Mouse (Mus musculus) intestine, postnatal 0 days (tissue): ENCODE results near the gene Irf2bp1. TPM values are rescaled to one million over a fixed set of nuclear protein-coding genes. Genes with fewer than 3 reads are reported as not detected.

Experiments
- ATAC-seq: fragments of 200-750 bp; cut with Nextera tagmentation; 2 replicates; pipeline ENCODE4 v1.8.0; 2017; ENCODE audit warnings: mild to moderate bottlenecking, moderate TSS enrichment, moderate library complexity
- H3K27ac ChIP-seq: fragments of 300-500 bp; sonication (generic); 2 replicates; pipeline ENCODE4 v1.5.1; 2014; ENCODE audit warnings: mild to moderate bottlenecking, low read depth, low read length, moderate library complexity
- H3K27me3 ChIP-seq: fragments of 300-500 bp; sonication (generic); replicated peaks from 2 replicates; pipeline ENCODE4 v1.6.1; 2014; ENCODE audit warnings: low read length, mixed read lengths; ENCODE audit not compliant: control insufficient read depth, insufficient read depth
- H3K36me3 ChIP-seq: fragments of 300-500 bp; sonication (generic); 2 replicates; pipeline ENCODE4 v1.6.1; 2014; ENCODE audit warnings: mild to moderate bottlenecking, moderate library complexity; ENCODE audit not compliant: control insufficient read depth, insufficient read depth
- H3K4me1 ChIP-seq: fragments of 300-500 bp; sonication (generic); replicated peaks from 2 replicates; pipeline ENCODE4 v1.6.1; 2014; ENCODE audit warnings: antibody characterized with exemption, low read length, mixed read lengths; ENCODE audit not compliant: control insufficient read depth, insufficient read depth
- H3K4me2 ChIP-seq: fragments of 300-500 bp; sonication (generic); replicated peaks from 2 replicates; pipeline ENCODE4 v1.6.1; 2014; ENCODE audit warnings: low read depth, mild to moderate bottlenecking, moderate library complexity
- H3K4me3 ChIP-seq: fragments of 300-500 bp; sonication (generic); 2 replicates; pipeline ENCODE4 v1.5.1; 2014; ENCODE audit warnings: low read depth, low read length
- H3K9ac ChIP-seq: fragments of 300-500 bp; sonication (generic); 2 replicates; pipeline ENCODE4 v1.6.1; 2014; ENCODE audit warnings: mild to moderate bottlenecking, low read depth, low read length
- H3K9me3 ChIP-seq: fragments of 300-500 bp; sonication (generic); 2 replicates; pipeline ENCODE4 v1.6.1; 2016; ENCODE audit warnings: mixed run types; ENCODE audit not compliant: control insufficient read depth
- CTCF ChIP-seq: sonication (generic); IDR thresholded peaks from 2 replicates; pipeline ENCODE4 v1.5.1; 2016; ENCODE audit warnings: low read depth, mild to moderate bottlenecking, control low read depth, antibody characterized with exemption, moderate library complexity
- WGBS: fragments of 180-500 bp; shearing (Covaris S2); extraction: QIAGEN DNeasy Blood & Tissue Kit; methylation state at CpG from one replicate; pipeline ENCODE4 v1.1.7; 2014; 5-methylcytosine and 5-hydroxymethylcytosine counted together
- polyA plus RNA-seq: library from polyadenylated mRNA; unstranded; fragments of >200 nt; fragmentation: Nextera tagmentation; extraction: Ambion mirVana; gene quantifications from 2 replicates; pipeline ENCODE4 v1.2.1, GENCODE M21; 2015

Irf2bp1 gene
- polyA plus RNA-seq, 1 experiment from 2014 or later: 11.4 TPM

GRCm38 (mm10) chr7:18993036-18993435, 10.8 kb upstream of the Irf2bp1 start:
- H3K4me2 ChIP-seq: no peak overlapping the region
- H3K4me3 ChIP-seq: no peak overlapping the region
- no peak for ATAC-seq

DNA sequence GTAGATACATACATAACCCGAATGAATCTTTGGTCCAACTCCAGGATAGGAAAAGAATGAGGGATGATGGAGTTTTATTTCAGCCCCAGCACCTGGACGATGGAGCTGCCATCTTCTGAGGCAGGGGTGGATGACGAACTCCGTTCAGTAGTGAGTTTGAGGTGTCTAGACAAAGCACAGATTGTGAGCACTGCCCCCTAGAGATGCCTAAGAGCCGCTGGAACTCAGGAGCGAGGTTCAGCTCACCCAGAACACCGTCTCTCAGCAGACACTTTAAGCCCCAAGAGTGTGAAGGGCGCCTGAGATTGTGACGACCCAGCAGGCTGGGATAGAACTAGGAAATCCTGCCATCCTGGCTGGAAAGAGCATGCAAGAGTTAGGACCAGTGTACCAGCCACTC, 5.0 kb upstream of the Irf2bp1 start:
- no peak overlapping the region for H3K4me3 ChIP-seq
- H3K36me3 ChIP-seq: peaks cover 10% of the 10 kb centered on the region; the same call in 1 of the 2 replicates
- no peak overlapping the region for H3K4me2 ChIP-seq
- no peak overlapping the region for H3K9ac ChIP-seq
- ATAC-seq: no peak
- H3K27me3 ChIP-seq: no peaks in the 10 kb centered on the region
- H3K9me3 ChIP-seq: no peaks in the 10 kb centered on the region
- H3K27ac ChIP-seq: no peak overlapping the region
- H3K4me1 ChIP-seq: no peaks in the 10 kb centered on the region
- WGBS: 50% methylated on average over 9 of the region's 9 CpGs
- peak; percentile 47 for TF ChIP-seq CTCF

More at GRCm38 (mm10) chr7:18993036-18993435, 10.8 kb upstream of the Irf2bp1 start:
- TF ChIP-seq CTCF: no peak
- Histone ChIP-seq H3K9me3 (no peaks in the 10 kb centered on the region), H3K36me3 (peaks cover 10% of the 10 kb centered on the region; the same call in 1 of the 2 replicates), H3K9ac (no peak overlapping the region), H3K27me3 (peaks cover 29% of the 10 kb centered on the region), H3K27ac (no peak overlapping the region), H3K4me1 (peaks cover 9% of the 10 kb centered on the region)
- WGBS: 88% methylated on average over 5 of the region's 5 CpGs

DNA sequence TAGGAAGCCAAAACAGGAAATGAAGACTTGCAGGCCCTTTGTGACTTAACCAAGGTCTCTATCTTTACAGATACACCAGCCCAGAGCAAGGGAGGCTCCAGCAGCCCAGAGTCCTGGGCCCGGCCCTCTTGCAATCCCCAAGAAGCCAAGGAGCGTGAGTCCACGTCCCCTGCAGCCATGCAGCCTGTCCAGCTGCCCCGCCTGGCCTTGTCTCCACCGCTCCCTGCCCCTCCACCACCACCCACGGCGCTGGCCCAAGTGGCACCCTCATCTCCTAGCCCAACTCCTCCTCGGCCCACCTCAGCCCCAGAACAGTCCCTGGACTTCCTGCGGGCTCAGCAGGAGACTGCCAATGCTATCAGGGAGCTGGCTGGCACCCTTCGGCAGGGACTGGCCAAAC, 3.4 kb upstream of the Irf2bp1 start:
- H3K4me2 ChIP-seq: peak overlapping the region; percentile 58
- TF ChIP-seq CTCF: no peak
- H3K4me3 ChIP-seq: peak overlapping the region; percentile 24
- WGBS: 52% methylated on average over 10 of the region's 10 CpGs
- no peaks in the 10 kb centered on the region for H3K27me3 ChIP-seq
- H3K27ac ChIP-seq: no peak overlapping the region
- H3K9ac ChIP-seq: 0 out of 2 replicates have a peak overlapping the region, but pooled peaks have one; percentile 31
- H3K9me3 ChIP-seq: no peaks in the 10 kb centered on the region
- ATAC-seq: no peak
- peaks cover 9% of the 10 kb centered on the region for H3K36me3 ChIP-seq
- peaks cover 6% of the 10 kb centered on the region for H3K4me1 ChIP-seq

DNA sequence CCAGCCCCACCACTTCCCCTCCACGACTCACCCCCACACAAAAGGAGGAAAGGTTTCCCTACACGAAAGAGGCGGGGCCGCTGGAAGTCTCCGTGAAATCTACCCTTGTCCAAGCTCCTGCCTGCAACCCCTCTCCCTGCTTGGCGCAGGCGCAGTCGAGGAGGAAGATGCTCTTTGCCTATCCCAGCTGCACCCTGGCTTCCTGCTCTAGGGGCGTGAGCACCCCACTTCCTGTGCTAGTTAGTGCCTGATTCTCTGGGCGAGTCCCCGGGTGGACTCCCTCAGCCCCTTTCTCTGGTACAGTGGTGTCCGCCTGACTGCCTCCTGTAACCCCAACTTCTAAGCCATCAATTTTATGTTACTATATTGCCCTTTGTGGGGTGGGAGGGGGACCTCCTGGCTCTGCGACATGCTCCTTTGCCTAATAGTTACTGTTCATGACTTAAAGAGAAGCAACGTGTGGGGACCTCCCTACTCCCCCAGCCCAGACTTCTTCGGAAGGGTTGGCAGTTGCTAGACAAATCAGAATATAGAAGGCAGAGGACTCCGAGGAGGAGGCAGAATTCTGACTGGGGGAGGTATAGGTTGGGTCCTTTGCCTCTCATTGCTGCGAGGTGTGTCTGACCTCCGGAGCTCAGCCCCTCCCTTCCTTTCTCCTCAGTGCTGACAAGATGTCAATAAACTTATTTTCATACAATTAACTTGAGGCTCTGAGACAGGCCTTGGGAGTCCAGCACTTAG, 2.6 kb upstream of the Irf2bp1 start:
- no peak for ATAC-seq
- Histone ChIP-seq H3K27me3 (no peaks in the 10 kb centered on the region), H3K4me3 (peak overlapping the region; percentile 24), H3K4me1 (peaks cover 14% of the 10 kb centered on the region), H3K9ac (0 out of 2 replicates have a peak overlapping the region, but pooled peaks have one; percentile 31), H3K9me3 (no peaks in the 10 kb centered on the region), H3K36me3 (peaks cover 11% of the 10 kb centered on the region; the same call in 1 of the 2 replicates), H3K27ac (peak overlapping the region; percentile 58), H3K4me2 (peak overlapping the region; percentile 58)
- no peak for TF ChIP-seq CTCF
- WGBS: 23% methylated on average over 17 of the region's 18 CpGs

DNA sequence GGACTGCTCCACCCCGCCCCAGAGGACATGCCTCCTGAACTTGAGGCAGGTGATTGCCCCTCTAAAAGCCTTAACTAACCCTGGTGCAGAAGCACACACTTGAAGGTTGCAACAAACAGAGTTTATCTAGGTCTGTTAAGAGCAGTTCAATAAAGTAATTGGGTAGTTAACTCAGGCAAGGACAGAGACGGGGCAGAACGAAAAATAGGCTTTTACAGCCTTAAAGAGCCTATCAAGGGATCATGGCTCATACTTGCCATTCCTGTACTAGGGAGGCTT, 2.1 kb upstream of the Irf2bp1 start:
- H3K4me2 ChIP-seq: peak overlapping the region; percentile 58; the same call in 1 of the 2 replicates
- no peak overlapping the region for H3K9ac ChIP-seq
- WGBS: 32% methylated on average over 3 of the region's 3 CpGs
- peaks cover 15% of the 10 kb centered on the region for H3K4me1 ChIP-seq
- H3K27me3 ChIP-seq: no peaks in the 10 kb centered on the region
- no peak for TF ChIP-seq CTCF
- H3K27ac ChIP-seq: peak overlapping the region; percentile 58; the same call in 1 of the 2 replicates
- H3K9me3 ChIP-seq: no peaks in the 10 kb centered on the region
- peaks cover 11% of the 10 kb centered on the region; the same call in 1 of the 2 replicates for H3K36me3 ChIP-seq
- no peak for ATAC-seq
- H3K4me3 ChIP-seq: no peak overlapping the region

GRCm38 (mm10) chr7:19002115-19002514, 1.7 kb upstream of the Irf2bp1 start:
- H3K9me3 ChIP-seq: no peaks in the 10 kb centered on the region
- H3K4me3 ChIP-seq: peak overlapping the region; percentile 40; the same call in 1 of the 2 replicates
- peaks cover 15% of the 10 kb centered on the region for H3K4me1 ChIP-seq
- ATAC-seq: no peak
- peak overlapping the region; percentile 76 for H3K4me2 ChIP-seq
- peaks cover 11% of the 10 kb centered on the region; the same call in 1 of the 2 replicates for H3K36me3 ChIP-seq
- no peaks in the 10 kb centered on the region for H3K27me3 ChIP-seq
- TF ChIP-seq CTCF: no peak
- H3K9ac ChIP-seq: peak overlapping the region; percentile 64
- WGBS: 11% methylated on average over 4 of the region's 4 CpGs
- H3K27ac ChIP-seq: peak overlapping the region; percentile 70
